Mouse (Mus musculus) heart, adult 9 months (tissue): ENCODE measurements around the gene Fgfr2.

Source experiments
- DNase-seq, 2 experiments: peaks; one replicate each; pipeline ENCODE4 v3.0.0; 2022; ENCODE audit warnings: low spot score in 2 of 2

Fgfr2 gene

DNA sequence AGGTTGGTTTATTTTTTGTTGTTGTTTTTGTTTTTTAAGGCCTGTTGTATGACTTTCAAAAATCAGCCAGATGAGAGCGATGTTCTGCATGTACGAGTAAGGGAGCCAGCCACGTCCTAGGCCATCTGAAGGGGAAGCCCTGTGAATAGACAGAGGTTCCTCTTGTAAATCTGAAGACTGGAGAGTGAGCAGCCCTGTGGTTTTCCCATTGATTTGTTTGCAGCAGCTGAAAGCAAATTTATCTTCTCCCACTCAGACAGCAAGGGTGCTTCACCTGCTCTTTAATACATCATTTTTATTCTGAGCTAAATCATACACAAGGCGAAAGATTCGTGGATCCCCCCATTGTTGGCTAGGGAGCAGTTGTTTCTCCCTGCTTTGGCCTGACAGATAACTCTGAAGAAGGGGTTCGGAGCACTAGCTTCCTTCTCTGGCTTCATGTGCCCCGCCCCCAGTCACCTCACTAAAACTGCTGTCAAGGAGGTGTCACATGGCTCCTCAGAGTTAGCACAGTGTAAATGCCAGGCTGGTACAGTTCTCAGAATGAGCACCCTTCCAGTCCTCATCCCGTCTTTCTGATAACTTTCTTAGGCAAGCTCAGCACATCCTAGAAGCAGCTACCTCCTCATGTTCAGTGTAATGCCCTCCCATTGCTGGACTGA lies 818.6 kb downstream of the Fgfr2 start:
- no peak for DNase-seq

DNA sequence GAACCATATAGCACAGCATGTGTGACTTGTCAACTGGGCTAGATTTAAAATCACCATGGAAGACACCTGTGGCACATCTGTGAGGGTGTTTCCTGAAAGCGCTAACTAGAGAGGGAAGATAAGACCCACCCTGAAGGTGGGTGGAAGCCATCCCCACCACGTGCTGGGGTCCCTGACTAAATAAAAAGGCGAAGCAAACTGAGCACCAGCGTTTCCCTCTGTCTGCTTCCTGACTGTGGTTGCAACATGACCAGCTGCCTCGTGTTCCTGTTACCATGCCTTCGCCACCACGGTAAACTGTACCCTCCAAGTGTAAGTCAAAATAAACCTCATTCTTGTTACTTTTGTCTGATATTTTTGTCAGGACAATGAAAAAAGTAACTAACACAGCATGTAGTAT lies 819.2 kb downstream of the Fgfr2 start:
- DNase-seq = no peak

DNA sequence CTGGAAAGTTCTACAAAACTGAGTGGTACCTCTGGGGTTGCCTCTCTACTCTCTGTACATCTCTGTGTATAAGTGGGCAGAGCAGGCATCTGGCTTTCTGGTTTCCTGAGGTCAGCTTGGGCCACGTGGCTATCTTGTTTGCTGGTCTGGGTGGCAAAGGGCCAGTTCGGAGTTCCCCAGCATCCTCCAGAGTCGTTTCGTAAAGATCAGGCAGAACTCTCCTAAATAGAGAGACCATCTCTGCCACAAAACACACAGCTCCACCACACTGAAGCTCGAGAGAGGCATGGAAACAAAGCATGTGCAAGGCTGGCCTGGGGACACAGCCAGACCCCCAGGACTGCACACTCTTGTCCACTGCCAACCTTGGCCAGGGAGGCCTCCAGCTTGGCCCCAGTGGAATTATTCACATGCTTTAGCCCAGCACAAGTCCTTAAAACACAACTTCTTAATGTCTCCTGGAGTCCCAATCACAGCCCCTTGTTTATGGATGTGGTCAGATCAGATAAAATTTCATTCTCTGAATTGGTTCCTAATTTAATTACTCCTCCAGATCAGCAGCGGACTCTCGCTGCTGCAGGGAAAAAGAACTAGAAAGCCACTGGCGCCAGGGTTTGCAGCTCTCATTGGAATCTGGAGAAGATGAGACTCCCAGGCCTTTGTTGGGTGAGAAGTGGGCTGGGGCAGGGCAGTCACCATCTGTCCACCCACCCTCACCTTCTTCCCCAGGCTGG lies 820.5 kb downstream of the Fgfr2 start:
- DNase-seq = peak in 1 of 2 experiments; percentile 38

DNA sequence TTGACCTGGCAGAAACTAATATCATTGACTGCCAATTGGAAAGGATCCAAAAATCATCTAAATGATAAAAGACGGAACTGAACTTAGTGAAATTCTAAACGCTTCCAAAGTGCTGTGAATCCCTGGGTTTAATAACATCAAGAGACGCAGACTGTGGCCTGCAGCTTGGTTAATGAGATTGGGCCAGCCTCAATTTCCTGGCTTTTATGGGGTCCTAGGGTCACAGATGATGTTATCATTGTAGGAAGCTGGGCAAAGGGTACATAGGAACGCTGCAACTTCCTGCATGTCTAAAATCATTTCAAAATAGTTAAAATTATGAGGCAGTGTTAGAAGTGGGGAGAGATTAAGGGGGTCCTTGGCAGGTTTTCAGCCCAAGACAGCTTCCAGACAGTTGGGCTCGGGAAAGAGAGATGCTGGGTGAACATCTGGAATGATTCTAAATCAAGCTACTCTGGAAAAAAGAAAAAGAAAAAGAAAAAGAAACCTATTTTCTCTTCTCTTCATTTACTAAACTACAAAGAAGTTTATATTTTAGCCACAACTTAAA lies 823.4 kb downstream of the Fgfr2 start:
- no peak for DNase-seq

DNA sequence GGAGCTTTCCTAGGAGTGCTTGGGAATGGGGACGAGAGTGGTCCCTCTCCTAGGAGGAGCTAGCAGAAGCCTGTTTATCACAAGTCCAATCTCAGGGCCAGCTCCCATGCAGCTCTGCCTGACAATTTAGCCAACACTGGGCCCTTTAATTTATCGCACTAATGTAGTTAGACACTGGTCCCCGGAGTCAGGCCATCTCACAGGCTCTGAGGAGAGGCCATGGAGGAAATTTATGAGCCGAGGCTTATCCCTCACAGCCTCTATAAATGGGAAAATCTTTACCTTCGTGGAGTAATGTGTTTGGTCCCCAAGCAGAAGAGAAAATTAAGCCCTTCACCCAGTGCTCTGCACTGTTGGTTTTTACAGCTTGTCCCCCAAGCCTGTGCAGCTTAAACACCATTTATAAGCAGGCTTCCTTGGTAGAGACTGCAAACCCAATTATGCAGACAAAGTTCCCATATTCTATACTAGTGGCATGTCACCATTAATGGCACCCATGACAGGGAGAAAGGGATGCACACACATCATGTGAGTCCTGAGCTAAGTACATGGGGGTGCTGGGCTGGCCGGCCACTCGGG lies 824.6 kb downstream of the Fgfr2 start:
- DNase-seq = no peak

DNA sequence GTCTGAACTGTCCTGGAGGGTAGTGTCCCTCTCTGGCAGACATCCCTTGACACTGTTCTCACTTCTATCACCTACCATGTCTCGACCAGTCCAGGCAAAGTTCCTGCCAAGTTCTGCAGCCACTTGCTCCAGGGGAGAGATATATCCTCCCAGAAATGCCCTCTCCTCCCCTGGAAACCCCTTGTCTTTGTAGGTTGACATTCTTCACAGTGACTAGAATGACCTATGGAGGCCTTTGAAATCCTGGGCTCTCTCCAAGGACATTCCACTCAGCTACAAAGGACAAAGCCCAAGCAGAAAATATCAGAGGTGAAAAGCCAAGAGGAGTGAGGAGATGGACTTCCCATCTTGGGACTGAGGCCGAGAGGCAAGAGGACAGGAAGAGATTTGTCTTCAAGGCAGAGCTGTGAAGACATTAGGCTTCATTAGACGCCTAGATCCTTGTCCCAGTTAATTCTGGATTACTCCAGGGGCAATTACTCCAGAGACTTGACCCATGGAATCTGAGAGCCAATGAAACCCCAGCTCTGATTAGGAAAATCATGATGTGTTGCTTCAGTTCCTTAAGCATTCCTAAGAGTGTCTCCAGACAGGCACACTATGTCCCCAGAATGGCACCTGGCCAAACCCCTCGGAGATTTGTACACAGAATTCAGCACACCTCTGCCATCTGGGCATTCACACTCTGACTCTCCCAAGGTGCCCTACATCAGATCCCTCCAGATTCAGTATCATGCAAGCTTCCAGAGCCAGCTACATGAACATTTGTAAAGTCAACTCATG lies 826.3 kb downstream of the Fgfr2 start:
- peak in 1 of 2 experiments; percentile 46 for DNase-seq

DNA sequence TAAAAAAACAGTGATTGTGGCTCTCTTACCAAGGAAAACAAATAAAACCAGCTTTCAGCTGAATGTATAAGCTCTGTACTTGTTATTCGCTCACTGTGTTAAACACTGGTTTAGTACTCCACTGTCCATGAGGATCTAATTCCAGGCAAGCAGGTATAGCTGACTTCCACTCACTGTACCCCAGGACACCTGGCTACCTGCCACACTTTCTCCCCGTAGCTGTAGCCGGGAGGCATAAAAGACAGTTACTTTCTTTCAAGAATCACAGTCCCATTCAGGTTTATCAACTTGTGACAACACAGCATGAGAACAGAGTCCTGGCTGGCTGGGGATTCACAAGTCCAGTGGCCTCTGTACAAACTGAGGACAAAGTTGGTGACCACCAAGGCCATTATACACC lies 827.0 kb downstream of the Fgfr2 start:
- DNase-seq = no peak

DNA sequence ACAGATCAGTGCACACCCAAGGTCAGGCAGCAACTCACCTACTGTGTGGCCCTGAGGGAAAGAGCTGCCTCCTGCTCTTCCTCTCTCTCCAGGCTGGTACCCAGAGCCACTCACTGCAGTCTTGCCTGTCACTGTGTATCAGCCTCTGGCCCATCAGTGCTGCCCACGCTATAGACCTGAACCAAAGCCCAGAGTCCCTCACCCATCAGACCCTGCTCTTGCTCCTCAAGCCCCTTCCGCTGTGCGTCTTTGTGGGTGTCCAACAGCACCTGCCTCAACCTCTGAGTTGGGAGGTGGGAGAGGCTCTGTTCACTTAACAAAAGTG lies 835.8 kb downstream of the Fgfr2 start:
- no peak for DNase-seq

DNA sequence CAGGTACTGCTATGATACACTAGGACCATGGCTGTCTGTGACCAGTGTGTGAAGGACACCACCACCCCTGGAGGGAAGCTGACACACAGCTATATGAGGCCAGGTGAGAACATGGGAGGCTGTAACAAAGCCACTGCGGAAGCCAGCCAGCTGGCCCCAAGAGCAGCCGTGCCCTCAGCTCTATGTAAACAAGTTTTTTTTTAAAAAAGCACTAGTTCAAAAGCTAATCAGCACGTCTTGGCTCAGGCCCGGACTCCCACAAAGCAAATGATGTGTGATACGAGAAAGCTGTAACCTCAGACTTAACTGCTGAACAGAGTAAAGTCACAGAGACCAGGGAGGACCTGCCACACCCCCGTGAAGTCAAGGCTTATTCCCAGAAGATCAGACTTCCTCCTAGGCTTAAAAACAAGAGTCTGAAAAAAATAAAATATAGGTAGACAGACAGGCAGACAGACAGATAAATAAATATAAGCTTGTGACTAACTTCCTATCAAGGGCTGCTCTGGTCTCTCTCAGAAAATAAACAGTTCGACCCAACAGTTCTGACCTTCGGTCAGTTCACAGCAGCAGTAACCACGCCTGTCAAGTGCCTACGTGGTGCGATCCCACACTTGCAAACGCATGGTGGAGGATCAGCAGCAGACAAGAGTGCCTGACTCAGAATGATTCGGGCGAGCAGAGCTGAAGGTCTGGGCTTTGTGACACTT lies 836.4 kb downstream of the Fgfr2 start:
- no peak for DNase-seq

DNA sequence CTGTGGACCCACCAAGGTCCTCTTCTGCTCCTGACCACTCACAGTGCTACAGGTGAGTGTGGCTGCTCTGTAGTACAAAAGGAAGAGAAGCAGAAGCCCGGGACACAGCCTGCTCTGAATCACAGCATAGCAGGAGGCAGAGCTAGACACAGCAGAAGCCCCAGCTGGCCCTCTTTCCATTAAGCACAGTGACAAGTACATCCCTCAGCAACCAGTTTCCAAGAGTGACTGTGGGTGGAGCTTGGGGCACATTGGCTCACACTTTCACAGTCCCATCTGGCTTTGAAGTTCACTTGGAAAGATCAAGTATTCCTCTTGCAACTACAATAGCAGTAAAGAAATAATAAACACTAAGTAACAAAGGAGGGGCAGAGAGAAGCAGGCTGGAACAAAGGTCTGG lies 838.4 kb downstream of the Fgfr2 start:
- DNase-seq = no peak

DNA sequence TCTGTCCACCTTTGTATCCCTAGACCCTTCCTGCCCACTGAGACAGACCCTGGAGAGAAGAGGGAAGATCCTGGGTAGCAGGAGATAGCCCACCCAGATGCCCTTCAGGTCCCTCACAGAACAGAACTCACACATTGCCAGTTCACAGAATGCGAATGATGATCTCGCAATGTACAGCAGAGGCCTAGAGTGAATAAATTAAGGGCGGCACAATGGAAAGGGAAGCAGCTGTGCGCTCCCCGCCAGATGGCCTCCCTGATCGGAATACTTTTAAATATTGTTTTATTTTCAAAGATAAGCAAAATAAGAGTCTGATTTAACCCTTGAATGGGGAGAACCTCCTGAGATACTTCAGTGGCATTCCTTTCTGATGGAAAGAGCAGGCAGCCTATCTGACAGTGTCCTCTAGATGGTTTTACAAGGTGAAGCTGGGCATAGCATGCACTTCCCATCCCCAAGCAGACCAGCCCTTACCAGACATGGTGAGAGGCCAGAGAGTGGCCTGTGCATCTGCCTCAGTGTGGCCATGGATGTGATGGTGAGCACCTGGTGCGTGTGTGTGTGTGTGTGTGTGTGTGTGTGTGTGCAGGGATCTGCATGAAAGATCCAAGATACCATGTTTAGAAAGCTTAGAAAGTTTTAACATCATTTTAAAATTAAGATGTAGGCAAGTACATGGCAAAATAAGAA lies 839.0 kb downstream of the Fgfr2 start:
- DNase-seq = no peak

DNA sequence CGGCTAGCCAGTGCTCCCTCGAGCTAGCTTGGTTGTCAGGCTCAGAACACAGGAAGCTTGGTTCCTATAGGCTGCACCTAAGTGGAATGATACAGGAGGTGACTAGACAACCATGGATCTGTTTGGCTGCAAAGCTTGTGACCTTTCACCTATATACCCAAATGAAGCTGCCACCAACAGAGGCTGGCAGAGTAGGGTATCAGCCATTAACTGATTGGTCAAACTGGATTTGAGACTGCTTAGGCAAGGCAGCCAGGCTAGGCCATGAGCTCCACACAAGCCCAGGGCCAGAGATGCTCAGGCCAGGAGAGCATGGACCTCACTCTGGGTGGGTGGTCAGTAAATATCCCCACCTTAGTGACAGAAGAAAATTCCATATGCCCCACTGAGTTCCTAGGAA lies 840.6 kb downstream of the Fgfr2 start:
- DNase-seq = no peak

DNA sequence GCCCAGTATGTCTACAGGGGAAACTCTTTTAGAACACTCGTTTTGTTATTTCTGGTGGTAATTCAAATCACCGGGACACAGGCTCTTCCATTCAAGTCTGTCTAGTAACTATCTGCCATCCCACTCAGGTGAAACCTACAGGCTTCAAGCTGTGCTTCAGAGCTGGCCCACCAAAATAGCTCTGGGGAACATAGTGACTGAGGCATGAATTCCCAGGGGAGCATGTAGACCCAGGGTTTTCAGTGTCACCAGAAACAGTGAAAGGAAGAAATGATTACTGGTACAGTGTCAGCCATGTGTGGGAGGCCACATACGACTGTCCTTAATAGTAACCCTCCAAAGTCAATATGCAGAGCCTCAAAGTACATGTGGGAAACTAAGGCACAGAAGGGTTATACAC lies 841.0 kb downstream of the Fgfr2 start:
- DNase-seq = no peak

DNA sequence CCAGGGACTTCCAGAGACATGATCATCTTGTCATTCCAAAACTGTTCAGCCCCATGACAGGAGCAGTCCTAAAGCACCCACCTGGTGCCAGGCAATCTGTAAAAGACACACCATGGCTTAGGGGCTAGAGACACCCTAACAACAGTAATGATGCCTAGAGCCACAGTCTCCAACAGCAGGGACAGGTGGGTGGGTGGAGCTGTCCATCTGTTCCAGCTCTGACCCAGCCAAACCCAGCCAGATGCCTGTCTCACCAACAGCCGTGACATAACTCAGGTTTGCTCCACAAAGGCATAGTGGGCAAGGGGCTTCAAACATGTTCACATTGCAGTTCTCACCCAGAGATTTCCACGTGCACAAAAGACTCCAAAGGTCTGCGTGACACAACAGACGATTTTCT lies 841.4 kb downstream of the Fgfr2 start:
- no peak for DNase-seq

DNA sequence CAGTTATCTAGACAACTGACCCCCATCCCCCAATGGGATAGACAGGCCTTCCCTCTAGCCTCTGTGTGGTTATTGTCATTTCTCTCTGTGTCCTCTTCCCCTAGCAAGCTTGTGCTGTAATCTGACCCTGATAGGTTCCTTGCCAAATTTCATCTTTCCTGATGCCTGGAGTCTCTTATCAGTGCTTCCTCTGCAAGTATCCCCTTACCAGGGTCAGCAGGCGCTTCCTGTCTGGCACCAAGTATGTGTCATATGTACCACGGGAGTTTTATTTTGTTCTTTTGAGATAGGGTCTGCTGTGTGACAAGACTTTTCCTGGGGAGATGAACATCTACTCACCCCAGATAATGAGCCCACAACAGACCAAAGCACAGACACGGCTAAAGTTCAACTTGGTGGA lies 844.5 kb downstream of the Fgfr2 start:
- no peak for DNase-seq

DNA sequence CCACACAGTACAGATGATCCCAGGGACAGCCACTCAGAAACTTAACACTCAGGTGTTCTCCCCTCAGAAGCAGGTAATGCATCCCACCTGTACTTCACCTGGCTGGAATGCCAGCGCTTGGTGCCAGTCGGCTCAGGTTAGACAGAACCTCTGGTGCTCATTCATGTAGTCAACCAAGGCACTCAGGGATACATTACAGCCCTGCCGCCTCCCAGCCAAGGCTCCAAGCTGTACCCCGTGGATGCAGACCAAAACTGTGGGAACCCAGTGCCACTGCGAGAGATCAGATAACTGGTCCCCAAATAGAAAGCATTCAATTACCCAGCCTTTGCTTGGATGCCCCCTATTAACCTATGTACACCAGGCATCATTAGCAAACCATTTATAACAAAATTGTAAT lies 846.9 kb downstream of the Fgfr2 start:
- DNase-seq = no peak

DNA sequence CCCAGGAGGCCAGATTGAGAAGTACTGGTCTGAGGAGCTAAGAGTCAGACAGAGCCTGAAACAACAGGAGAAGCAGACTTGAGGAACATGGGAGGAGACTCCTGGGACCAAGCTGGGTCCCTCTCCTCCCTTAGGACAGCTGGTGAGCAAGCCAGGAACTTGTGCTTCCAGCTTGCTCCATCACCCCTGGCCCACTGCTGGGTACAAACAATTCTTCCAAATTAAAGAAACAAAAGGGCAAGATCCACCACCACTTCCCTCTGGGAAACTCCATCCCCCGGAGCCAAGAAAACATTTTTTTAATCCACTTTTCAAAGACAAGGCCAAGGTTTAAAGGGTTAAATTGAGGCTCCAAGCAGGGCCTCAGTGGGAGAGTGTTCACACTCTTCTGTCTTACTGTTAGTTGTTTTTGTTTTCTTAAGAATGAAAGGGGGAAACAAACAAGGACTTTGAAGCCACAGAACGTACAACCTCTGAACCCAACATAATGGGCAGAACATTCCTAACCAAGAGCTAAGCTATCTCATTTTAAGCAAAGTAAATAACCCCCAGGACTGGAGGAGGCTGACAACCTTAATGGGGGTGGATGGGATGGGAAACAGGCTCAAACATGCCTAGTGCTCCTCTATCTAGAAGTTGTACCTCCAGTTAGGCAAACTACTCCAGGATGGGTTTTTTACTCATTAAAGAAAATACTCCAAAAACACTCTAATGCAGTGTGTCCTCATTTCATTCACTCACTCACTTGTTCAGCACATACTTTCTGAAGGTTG lies 849.2 kb downstream of the Fgfr2 start:
- no peak for DNase-seq

DNA sequence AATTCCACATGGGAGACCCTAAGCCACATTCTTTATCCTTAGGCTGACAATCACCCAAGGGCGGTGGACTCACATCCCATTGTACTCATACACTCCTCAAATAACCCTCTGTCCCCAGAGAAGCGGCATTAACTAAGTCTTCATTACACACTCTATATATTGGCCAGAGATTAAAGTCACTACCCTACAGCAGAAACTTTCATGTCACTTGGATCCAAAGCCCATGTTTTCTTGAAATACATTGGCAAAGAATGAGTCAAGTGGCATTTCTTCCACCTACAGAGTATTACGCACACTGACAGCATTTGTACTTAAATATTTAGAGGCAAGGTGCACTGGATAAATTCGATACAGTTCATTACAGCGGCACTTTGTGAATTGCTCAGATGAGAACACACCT lies 850.2 kb downstream of the Fgfr2 start:
- DNase-seq = no peak

DNA sequence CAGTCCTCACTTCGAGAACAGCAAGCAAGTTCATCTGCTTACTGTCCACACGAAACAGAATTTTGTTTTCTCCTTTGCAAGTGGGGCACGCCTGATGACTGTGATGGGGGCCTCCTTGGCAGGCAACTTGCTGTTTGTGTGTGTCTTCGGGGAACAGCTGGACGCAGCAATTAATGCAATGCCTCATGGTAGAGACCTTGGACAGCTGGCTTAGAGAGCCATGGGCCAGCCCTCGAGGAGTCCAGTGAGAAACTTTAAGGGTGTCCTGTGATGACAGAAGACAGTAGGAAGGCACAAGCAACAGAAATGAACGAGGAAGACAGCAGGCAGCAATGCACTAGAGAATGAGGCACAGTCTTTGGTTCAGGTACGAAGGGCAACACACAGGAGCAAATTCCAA lies 852.8 kb downstream of the Fgfr2 start:
- no peak for DNase-seq

DNA sequence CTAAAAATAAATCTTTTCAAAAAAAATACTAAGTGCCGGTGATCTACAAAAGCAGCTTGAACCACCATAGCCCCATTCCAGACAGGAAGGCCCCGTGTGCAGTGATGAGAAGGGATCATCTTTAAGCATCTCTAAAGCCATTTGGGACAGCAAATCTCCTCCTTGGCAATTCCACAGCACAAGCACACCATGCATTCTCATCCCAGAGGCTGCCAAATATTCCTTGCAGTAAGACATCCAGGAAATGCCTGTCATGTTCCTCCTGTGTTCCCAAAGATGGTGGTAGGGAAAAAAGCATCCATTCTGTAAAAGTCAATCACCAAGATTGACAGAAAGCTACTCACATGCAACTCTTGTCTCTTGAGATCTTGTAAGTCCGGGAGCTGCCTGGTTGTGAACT lies 853.5 kb downstream of the Fgfr2 start:
- DNase-seq = no peak
